Mouse (Mus musculus) cerebellum, postnatal 36 days (tissue): ENCODE results near the gene Mgat5.

ENCODE experiments used
- DNase-seq, 2 experiments: peaks; one replicate each; pipeline ENCODE4 v3.0.0; 2021 to 2022; ENCODE audit warnings: mixed read lengths in 2 of 2

Gene Mgat5

GRCm38 (mm10) chr1:127204817-127205485 is at the start of gene Mgat5:
Gene Mgat5, plus strand, starts transcription at chr1:127205015.
- DNase-seq: peak; percentile 87 to 89

GRCm38 (mm10) chr1:127160118-127160760 is 44.6 kb upstream of the Mgat5 start:
- DNase-seq: no peak

- DNase-seq: no peak
These were observed 40.1 kb upstream of the Mgat5 start for GRCm38 (mm10) chr1:127164589-127165160.

- no peak for DNase-seq
These were observed 38.3 kb upstream of the Mgat5 start for GRCm38 (mm10) chr1:127166521-127166920.

GRCm38 (mm10) chr1:127167586-127167985 is 37.2 kb upstream of the Mgat5 start:
- no peak for DNase-seq

GRCm38 (mm10) chr1:127168205-127168604 is 36.6 kb upstream of the Mgat5 start:
- DNase-seq: no peak

- DNase-seq: no peak
These were observed 35.3 kb upstream of the Mgat5 start for GRCm38 (mm10) chr1:127169516-127169915.

- DNase-seq: no peak
These were observed 33.5 kb upstream of the Mgat5 start for GRCm38 (mm10) chr1:127171361-127171760.

GRCm38 (mm10) chr1:127173448-127173847 is 31.4 kb upstream of the Mgat5 start:
- no peak for DNase-seq

GRCm38 (mm10) chr1:127192396-127192795 is 12.4 kb upstream of the Mgat5 start:
- no peak for DNase-seq

GRCm38 (mm10) chr1:127199186-127199585 is 5.6 kb upstream of the Mgat5 start:
- DNase-seq: no peak

GRCm38 (mm10) chr1:127202360-127202759 is 2.5 kb upstream of the Mgat5 start:
- DNase-seq: no peak

- DNase-seq: peak; percentile 26 to 52
These were observed 1.5 kb upstream of the Mgat5 start for GRCm38 (mm10) chr1:127203231-127203764.

- DNase-seq: peak in 1 of 2 experiments; percentile 18
These were observed 745 bp downstream of the Mgat5 start for GRCm38 (mm10) chr1:127205501-127206019.

- DNase-seq: peak; percentile 44 to 51
These were observed 1.3 kb downstream of the Mgat5 start for GRCm38 (mm10) chr1:127206020-127206641.

GRCm38 (mm10) chr1:127206881-127207555 is 2.2 kb downstream of the Mgat5 start:
- DNase-seq: no peak

GRCm38 (mm10) chr1:127208167-127208566 is 3.4 kb downstream of the Mgat5 start:
- DNase-seq: no peak

- DNase-seq: no peak
These were observed 8.0 kb downstream of the Mgat5 start for GRCm38 (mm10) chr1:127212812-127213211.

- no peak for DNase-seq
These were observed 8.6 kb downstream of the Mgat5 start for GRCm38 (mm10) chr1:127213434-127213833.

- no peak for DNase-seq
These were observed 9.9 kb downstream of the Mgat5 start for GRCm38 (mm10) chr1:127214585-127215232.

- no peak for DNase-seq
These were observed 12.2 kb downstream of the Mgat5 start for GRCm38 (mm10) chr1:127216979-127217378.

- DNase-seq: no peak
These were observed 12.8 kb downstream of the Mgat5 start for GRCm38 (mm10) chr1:127217665-127218064.
